Comparison of ENCODE assay signal across 19 mouse cellular contexts in the genomic region with DNA sequence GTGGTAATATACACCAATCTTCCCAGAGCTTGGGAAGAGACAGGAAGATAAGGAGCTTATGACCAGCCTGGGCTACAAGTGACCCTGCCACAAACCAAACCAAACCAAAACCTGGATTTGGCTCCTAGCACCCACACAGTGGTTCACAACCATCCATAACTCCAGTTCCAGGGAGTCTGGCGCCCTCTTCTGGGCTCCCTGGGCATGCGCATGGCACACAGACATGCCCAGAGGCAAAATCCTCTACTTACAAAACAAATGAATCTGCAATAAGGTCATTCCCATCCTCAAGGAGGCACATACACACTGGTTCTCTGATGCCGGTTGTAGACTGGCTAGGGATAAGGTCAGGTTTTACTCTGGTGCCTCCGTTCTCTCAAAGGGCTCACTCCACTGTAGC. TPM values are rescaled to one million over a fixed set of nuclear protein-coding genes. Genes with fewer than 3 reads are reported as not detected.
A peak's percentile ranks its signal among the peaks of the same experiment; 100 is the strongest.
DNase-seq lines count a peak whose midpoint lies in the region; ATAC-seq and TF ChIP-seq lines count a peak whose summit lies in the region.
"Had no signal": no experiment of that assay in that cellular context is flagged by ENCODE, and none has a peak within 500 bp of the region (broad histone marks: within the 10 kb centered on the region; RNA-seq: fewer than 3 reads in every experiment).

No protein-coding gene starts in this region.

- no peaks in the 10 kb centered on the region; a peak in 1 of 4 replicates for H3K4me1 ChIP-seq in liver, embryonic 14.5 days (replicated peaks; ENCODE audit: control insufficient read depth in 2 of 2, insufficient read depth in 2 of 2, low read length in 1 of 2)
- no peaks in the 10 kb centered on the region; the same call in 1 of the 2 replicates for H3K4me1 ChIP-seq in liver, embryonic 11.5 days (replicated peaks; ENCODE audit: control insufficient read depth, insufficient read depth, low read length)
- peaks cover 61% of the 10 kb centered on the region for H3K4me1 ChIP-seq in E14TG2a.4 (replicated peaks; ENCODE audit: low read depth, low read length)
- H3K4me1 ChIP-seq in bone marrow macrophage, adult 2 months (ENCODE audit: control insufficient read depth, insufficient read depth, low read length): peaks cover 28% of the 10 kb centered on the region
- H3K4me1 ChIP-seq: liver, embryonic 15.5 days had no signal

- H3K27ac ChIP-seq in gastrocnemius, adult 2 months: 0 out of 2 replicates have a peak overlapping the region, but pooled peaks have one; percentile 8
- H3K27ac ChIP-seq in liver, embryonic 14.5 days: no peak overlapping the region
- no peak overlapping the region for H3K27ac ChIP-seq in liver, embryonic 11.5 days (ENCODE audit: low read depth, low read length)
- H3K27ac ChIP-seq in bone marrow macrophage, adult 2 months (ENCODE audit: insufficient read depth, low read depth, low read length): no peak overlapping the region
- H3K27ac ChIP-seq: hindbrain, embryonic 15.5 days; liver, embryonic 15.5 days; neural tube, embryonic 12.5 days had no signal

- no peak overlapping the region; the same call in 1 of the 2 replicates for H3K4me3 ChIP-seq in gastrocnemius, adult 2 months
- no peak overlapping the region for H3K4me3 ChIP-seq in liver, embryonic 14.5 days (ENCODE audit: insufficient read depth in 1 of 2, low read depth in 2 of 2, low read length in 2 of 2)
- H3K4me3 ChIP-seq in liver, embryonic 11.5 days (ENCODE audit: low read depth, low read length): no peak overlapping the region
- no peak overlapping the region for H3K4me3 ChIP-seq in E14TG2a.4 (replicated peaks; ENCODE audit: low read length)
- no peak overlapping the region for H3K4me3 ChIP-seq in bone marrow macrophage, adult 2 months (ENCODE audit: insufficient read depth, low read length)
- H3K4me3 ChIP-seq: forebrain, embryonic 13.5 days; hindbrain, embryonic 15.5 days; liver, embryonic 15.5 days; neural tube, embryonic 12.5 days had no signal

- peak; percentile 41 for TF ChIP-seq CTCF in gastrocnemius, adult 2 months (IDR thresholded peaks at IDR 0.05)
- TF ChIP-seq CTCF in liver, embryonic 14.5 days (IDR thresholded peaks at IDR 0.05; ENCODE audit: low read depth): peak; percentile 59
- TF ChIP-seq CTCF in E14TG2a.4 (conservative IDR thresholded peaks at IDR 0.05; ENCODE audit: low read length): peak; percentile 81
- peak; percentile 48 for TF ChIP-seq CTCF in bone marrow macrophage, adult 2 months (IDR thresholded peaks at IDR 0.05; ENCODE audit: low read depth, low read length)

- no peak overlapping the region for H3K4me2 ChIP-seq in liver, embryonic 14.5 days (ENCODE audit: low read depth)
- H3K4me2 ChIP-seq in liver, embryonic 11.5 days: no peak overlapping the region
- H3K4me2 ChIP-seq: forebrain, embryonic 13.5 days; hindbrain, embryonic 15.5 days; liver, embryonic 15.5 days; neural tube, embryonic 12.5 days had no signal

- no peak for DNase-seq in gastrocnemius, adult 2 months
- DNase-seq in gastrocnemius, postnatal 36 days: no peak
- no peak for DNase-seq in liver, embryonic 14.5 days (ENCODE audit: low read depth in 3 of 3, low spot score in 3 of 3)
- no peak for DNase-seq in liver, embryonic 11.5 days (ENCODE audit: low spot score)
- DNase-seq in left cerebral cortex, postnatal 4 days: no peak
- DNase-seq in thymus, postnatal 14 days: no peak
- DNase-seq: adrenal gland, adult 8-10 months; cerebellum, adult 8-10 months; heart, postnatal 10 days; kidney, adult 8-10 months; midbrain, embryonic 14.5 days; thymus, postnatal 36 days had no signal

- TF ChIP-seq EP300 in liver, embryonic 14.5 days (IDR thresholded peaks at IDR 0.05; ENCODE audit: low read depth): no peak

- no peaks in the 10 kb centered on the region for H3K36me3 ChIP-seq in liver, embryonic 14.5 days (replicated peaks; ENCODE audit: control insufficient read depth, insufficient read depth, low read depth)
- peaks cover 4% of the 10 kb centered on the region; the same call in 1 of the 2 replicates for H3K36me3 ChIP-seq in liver, embryonic 11.5 days (ENCODE audit: control insufficient read depth, insufficient read depth, low read length)
- peaks cover 86% of the 10 kb centered on the region for H3K36me3 ChIP-seq in E14TG2a.4 (ENCODE audit: insufficient read depth, low read length)
- H3K36me3 ChIP-seq: hindbrain, embryonic 15.5 days; neural tube, embryonic 12.5 days had no signal

- intact Hi-C loops in gastrocnemius, adult 2 months (cut with DNase I): loop anchor here (2.0 kb wide), 1 partner anchor 13 kb away; no protein-coding TSS in a partner anchor
- intact Hi-C loops in gastrocnemius, postnatal 36 days (cut with DNase I): no loop called here
- intact Hi-C loops in left cerebral cortex, postnatal 4 days (cut with DNase I): no loop called here

- TF ChIP-seq POLR2A in bone marrow macrophage, adult 2 months (IDR thresholded peaks at IDR 0.05; ENCODE audit: borderline replicate concordance, low read depth, low read length): no peak

- no peaks in the 10 kb centered on the region for H3K9me3 ChIP-seq in liver, embryonic 14.5 days (ENCODE audit: control insufficient read depth, low read length)
- no peaks in the 10 kb centered on the region for H3K9me3 ChIP-seq in liver, embryonic 11.5 days (ENCODE audit: control insufficient read depth, low read length)
- no peaks in the 10 kb centered on the region for H3K9me3 ChIP-seq in E14TG2a.4 (ENCODE audit: low read length)
- H3K9me3 ChIP-seq: forebrain, embryonic 13.5 days; hindbrain, embryonic 15.5 days; liver, embryonic 15.5 days; neural tube, embryonic 12.5 days had no signal

- ATAC-seq in liver, embryonic 14.5 days (ENCODE audit: insufficient read depth): no peak
- no peak for ATAC-seq in liver, embryonic 11.5 days (replicated peaks; ENCODE audit: low FRiP score)
- ATAC-seq: forebrain, embryonic 13.5 days had no signal

- H3K27me3 ChIP-seq in liver, embryonic 14.5 days (ENCODE audit: control insufficient read depth, insufficient read depth, low read length): no peaks in the 10 kb centered on the region
- H3K27me3 ChIP-seq in liver, embryonic 11.5 days (replicated peaks; ENCODE audit: control insufficient read depth, insufficient read depth, low read length): no peaks in the 10 kb centered on the region
- no peaks in the 10 kb centered on the region for H3K27me3 ChIP-seq in E14TG2a.4 (ENCODE audit: insufficient read depth, low read length)
- H3K27me3 ChIP-seq: CH12.LX; forebrain, embryonic 13.5 days; hindbrain, embryonic 15.5 days; liver, embryonic 15.5 days; neural tube, embryonic 12.5 days had no signal

- no peak overlapping the region for H3K9ac ChIP-seq in liver, embryonic 14.5 days (replicated peaks)
- no peak overlapping the region for H3K9ac ChIP-seq in liver, embryonic 11.5 days (ENCODE audit: low read depth, low read length)
- H3K9ac ChIP-seq: forebrain, embryonic 13.5 days; hindbrain, embryonic 15.5 days; liver, embryonic 15.5 days; neural tube, embryonic 12.5 days had no signal

- WGBS in liver, embryonic 14.5 days (ENCODE audit: insufficient replicate concordance): 76% methylated on average over 4 of the region's 4 CpGs
- 88% methylated on average over 4 of the region's 4 CpGs for WGBS in liver, embryonic 11.5 days

RNA-seq across cellular contexts. Expression of gene Cers5, which starts 43.3 kb away (rescaled TPM):
- total RNA-seq in gastrocnemius, adult 2 months (2021): 1 to 10 TPM; 4.6 to 5.4 TPM
- 1 to 10 TPM; 4.9 to 5.9 TPM for total RNA-seq in gastrocnemius, postnatal 36 days (2021)
- 4.4 and 5.4 TPM in 2 replicates for polyA plus RNA-seq in liver, embryonic 14.5 days (2012; rRNA removed)
- polyA plus RNA-seq in liver, embryonic 14.5 days (2014; fragmentation: Nextera tagmentation; extraction: Ambion mirVana): 7.7 and 8.7 TPM in 2 replicates
- 32.3 and 34.7 TPM in 2 replicates for polyA plus RNA-seq in liver, embryonic 11.5 days (2014; fragmentation: Nextera tagmentation; extraction: Ambion mirVana)
- 74.9 and 77.3 TPM in 2 replicates for polyA plus RNA-seq in bone marrow macrophage, adult 2 months (2012; ENCODE audit: insufficient read depth, insufficient read length, missing spikeins)
- 10 to 100 TPM; 58.0 to 62.3 TPM for total RNA-seq in left cerebral cortex, postnatal 4 days (2021)

RNA-seq across cellular contexts. Expression of gene Lima1, which starts 59.3 kb away (rescaled TPM):
- 1 to 10 TPM; 7.9 to 9.8 TPM for total RNA-seq in gastrocnemius, adult 2 months (2021)
- 10 to 100 TPM in 1 of 2 experiments, 1 to 10 TPM in 1; 9.3 to 10.3 TPM for total RNA-seq in gastrocnemius, postnatal 36 days (2021)
- polyA plus RNA-seq in liver, embryonic 14.5 days (2012; rRNA removed): 3.3 and 5.1 TPM in 2 replicates
- 6.2 and 7.0 TPM in 2 replicates for polyA plus RNA-seq in liver, embryonic 14.5 days (2014; fragmentation: Nextera tagmentation; extraction: Ambion mirVana)
- polyA plus RNA-seq in liver, embryonic 11.5 days (2014; fragmentation: Nextera tagmentation; extraction: Ambion mirVana): 19.0 and 19.3 TPM in 2 replicates
- 45.3 and 49.3 TPM in 2 replicates for polyA plus RNA-seq in bone marrow macrophage, adult 2 months (2012; ENCODE audit: insufficient read depth, insufficient read length, missing spikeins)
- 10 to 100 TPM; 13.6 to 15.6 TPM for total RNA-seq in left cerebral cortex, postnatal 4 days (2021)

Comparison
In these comparisons a context has a peak if more than half of its experiments do, and no peak if none do; other contexts are left out.
1. RNA of gene Cers5, which starts 43.3 kb away (total RNA-seq): 58.0 to 62.3 TPM in left cerebral cortex, postnatal 4 days; 4.9 to 5.9 TPM in gastrocnemius, postnatal 36 days and 4.6 to 5.4 TPM in gastrocnemius, adult 2 months; every median in the first group is over 4 times any median in the second.
2. Peak in every context shown above with its lines, with median percentiles within 50 percentile points of each other: CTCF ChIP-seq.